Comparison of ENCODE assay signal across 8 mouse cellular contexts in the genomic region with DNA sequence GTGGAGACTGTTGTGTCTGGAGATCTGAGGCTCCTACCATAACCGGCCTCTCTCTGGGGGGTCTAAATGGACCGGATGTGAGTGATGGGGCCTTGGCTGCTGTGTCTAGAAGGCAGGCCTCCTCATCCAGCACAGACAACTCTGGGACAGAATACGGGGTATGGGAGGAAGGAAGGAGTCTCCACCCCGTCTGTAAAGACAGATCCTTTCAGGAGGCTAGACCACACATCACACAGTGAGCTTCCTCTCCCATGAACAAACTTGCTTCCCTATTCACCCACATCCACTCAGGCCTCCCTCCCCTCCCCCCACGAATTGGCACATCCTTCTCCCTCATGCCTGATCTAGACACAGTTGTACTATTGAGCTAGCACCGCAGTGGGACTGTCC. TPM values are rescaled to one million over a fixed set of nuclear protein-coding genes. Genes with fewer than 3 reads are reported as not detected.
A peak's percentile ranks its signal among the peaks of the same experiment; 100 is the strongest.
DNase-seq lines count a peak whose midpoint lies in the region; ATAC-seq lines count a peak whose summit lies in the region.

No protein-coding gene starts in this region.

- no peak overlapping the region for H3K4me3 ChIP-seq in limb, embryonic 15.5 days
- H3K4me3 ChIP-seq in stomach, embryonic 16.5 days (replicated peaks; ENCODE audit: low read length), result no peak overlapping the region

- no peaks in the 10 kb centered on the region for H3K27me3 ChIP-seq in limb, embryonic 15.5 days
- H3K27me3 ChIP-seq in stomach, embryonic 16.5 days (ENCODE audit: control insufficient read depth, insufficient read depth, low read length), result no peaks in the 10 kb centered on the region

- intact Hi-C loops in heart, postnatal 36 days (cut with DNase I), result no loop called here
- intact Hi-C loops in heart, postnatal 10 days (cut with DNase I), result no loop called here

- WGBS in limb, embryonic 15.5 days, result 30% methylated on average over 6 of the region's 6 CpGs
- WGBS in stomach, embryonic 16.5 days, result 35% methylated on average over 6 of the region's 6 CpGs

- H3K4me2 ChIP-seq in limb, embryonic 15.5 days, result no peak overlapping the region
- 0 out of 2 replicates have a peak overlapping the region, but pooled peaks have one; percentile 1 for H3K4me2 ChIP-seq in stomach, embryonic 16.5 days (ENCODE audit: low read depth, low read length)

- H3K27ac ChIP-seq in limb, embryonic 15.5 days, result peak overlapping the region; percentile 61; the same call in 1 of the 2 replicates
- peak overlapping the region; percentile 84 for H3K27ac ChIP-seq in stomach, embryonic 16.5 days (ENCODE audit: low read length)

- no peak for ATAC-seq in limb, embryonic 15.5 days (ENCODE audit: insufficient number of reproducible peaks, low FRiP score, low TSS enrichment, low read depth)
- no peak for ATAC-seq in stomach, embryonic 16.5 days (ENCODE audit: insufficient read depth, low FRiP score)

- DNase-seq in heart, adult 11 months, result peak; percentile 96
- no peak for DNase-seq in heart, postnatal 36 days
- peak; percentile 23 for DNase-seq in ES-CJ7 (ENCODE audit: low read depth, low spot score)
- DNase-seq in heart, postnatal 10 days, result peak; percentile 44 to 63
- no peak for DNase-seq in frontal cortex, postnatal 36 days (ENCODE audit: low spot score in 2 of 2)
- no peak for DNase-seq in c-Kit-positive CD71-positive TER-119-positive erythroid progenitor cells, embryonic 14.5 days (ENCODE audit: low spot score)

- H3K9me3 ChIP-seq in limb, embryonic 15.5 days, result no peaks in the 10 kb centered on the region; the same call in 1 of the 2 replicates
- H3K9me3 ChIP-seq in stomach, embryonic 16.5 days (replicated peaks; ENCODE audit: control insufficient read depth, low read length), result no peaks in the 10 kb centered on the region

- H3K36me3 ChIP-seq in limb, embryonic 15.5 days, result peaks cover 15% of the 10 kb centered on the region
- no peaks in the 10 kb centered on the region for H3K36me3 ChIP-seq in stomach, embryonic 16.5 days (ENCODE audit: control insufficient read depth, insufficient read depth, low read length)

- no peak overlapping the region for H3K9ac ChIP-seq in limb, embryonic 15.5 days
- H3K9ac ChIP-seq in stomach, embryonic 16.5 days (ENCODE audit: low read length), result peak overlapping the region; percentile 51

- H3K4me1 ChIP-seq in limb, embryonic 15.5 days, result peaks cover 56% of the 10 kb centered on the region
- H3K4me1 ChIP-seq in stomach, embryonic 16.5 days (ENCODE audit: control insufficient read depth, insufficient read depth, low read length), result peaks cover 57% of the 10 kb centered on the region

RNA-seq across cellular contexts. Expression of gene Htra3, which starts 9.2 kb away (rescaled TPM):
- total RNA-seq in heart, postnatal 36 days (2021), result 100 to 1,000 TPM; 105 to 136 TPM
- total RNA-seq in heart, postnatal 10 days (2021), result 10 to 100 TPM; 69.0 to 86.6 TPM
- 72.3 and 92.9 TPM in 2 replicates for polyA plus RNA-seq in limb, embryonic 15.5 days (2015; fragmentation: Nextera tagmentation; extraction: Ambion mirVana)
- 67.7 and 77.5 TPM in 2 replicates for polyA plus RNA-seq in stomach, embryonic 16.5 days (2015; fragmentation: Nextera tagmentation; extraction: Ambion mirVana)

Comparison
In these comparisons a context has a peak if more than half of its experiments do, and no peak if none do; other contexts are left out.
1. DNase-seq: peak in heart, adult 11 months (single experiment), ES-CJ7 (single experiment) and heart, postnatal 10 days (2 of 2); none in heart, postnatal 36 days (0 of 2), frontal cortex, postnatal 36 days (0 of 2) and c-Kit-positive CD71-positive TER-119-positive erythroid progenitor cells, embryonic 14.5 days (single experiment).